Mouse (Mus musculus): ENCODE measurements around the gene Cep164.

DNA sequence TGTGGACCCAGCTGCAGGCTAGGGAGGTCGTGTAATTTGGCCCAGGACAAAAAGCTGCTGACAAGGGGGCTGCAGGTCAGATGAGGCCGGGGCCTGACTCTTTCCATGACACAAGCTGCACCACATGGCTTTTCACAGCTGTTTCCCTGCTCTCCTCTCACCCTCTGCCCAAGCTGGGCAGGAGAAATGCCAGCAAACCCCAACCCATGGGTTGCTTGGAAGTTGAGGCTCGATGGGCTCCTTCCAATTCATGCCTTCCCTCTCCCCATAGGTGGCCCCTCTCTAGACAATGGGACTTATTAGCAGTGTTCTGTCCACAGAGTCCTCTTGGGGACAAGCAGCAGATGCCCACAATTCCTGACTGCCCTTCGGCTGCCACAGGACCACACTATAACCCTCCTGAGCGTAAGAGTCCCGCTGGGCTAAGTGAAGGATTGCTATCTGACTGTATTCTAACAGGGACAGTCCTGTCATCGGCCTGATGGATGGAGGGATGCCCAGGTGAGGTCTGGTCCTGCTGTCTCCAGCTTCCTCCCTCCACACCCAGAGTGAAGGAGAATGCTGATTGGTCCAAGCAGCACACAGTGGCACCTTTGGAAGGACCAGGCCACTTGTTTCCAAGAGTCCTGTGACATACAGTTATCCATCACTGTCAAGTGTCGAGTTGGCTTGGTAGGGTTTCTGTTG lies 36.9 kb downstream of the Cep164 start:
- TF ChIP-seq POLR2A (IDR thresholded peaks at IDR 0.05; ENCODE audit: borderline replicate concordance, extremely low read depth, low read depth, low read length) (no peak), CTCF (IDR thresholded peaks at IDR 0.05; ENCODE audit: insufficient read depth, low read length) (no peak)

All from lung, adult 2 months (tissue).